Mouse (Mus musculus) retina, postnatal 1 day (tissue): ENCODE results near the gene Cyba.
A peak's percentile ranks its signal among the peaks of the same experiment; 100 is the strongest.

ENCODE experiments used
- DNase-seq: peaks from one replicate; pipeline ENCODE4 v3.0.0-alpha.2; 2012

Gene Cyba

DNA sequence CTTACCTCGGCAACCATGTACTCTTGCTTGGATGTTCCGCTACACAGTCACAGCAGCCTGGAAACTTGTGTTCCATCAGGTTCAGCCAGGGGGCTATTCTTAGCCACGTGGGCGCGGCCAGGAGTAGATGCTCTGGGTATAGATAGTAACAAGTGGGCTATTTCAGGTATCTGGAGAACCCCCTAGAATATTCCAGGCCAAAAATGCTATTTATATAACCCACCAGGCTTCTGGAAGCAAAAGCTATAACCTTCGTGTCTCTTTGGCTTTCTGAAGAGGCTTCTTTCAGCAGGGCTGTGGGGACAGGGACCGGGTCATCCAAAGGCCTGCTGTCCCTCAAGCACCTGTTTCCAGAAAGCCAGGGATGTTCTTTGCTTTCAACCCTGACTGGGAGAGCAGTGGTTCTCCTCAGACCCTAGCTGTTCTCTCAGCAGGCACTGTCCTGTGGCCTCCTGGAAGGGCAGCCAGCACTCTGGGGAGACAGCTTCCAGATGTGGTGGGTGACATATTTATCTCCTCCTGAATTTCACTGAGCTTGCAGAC lies 18.5 kb upstream of the Cyba start:
- no peak for DNase-seq

DNA sequence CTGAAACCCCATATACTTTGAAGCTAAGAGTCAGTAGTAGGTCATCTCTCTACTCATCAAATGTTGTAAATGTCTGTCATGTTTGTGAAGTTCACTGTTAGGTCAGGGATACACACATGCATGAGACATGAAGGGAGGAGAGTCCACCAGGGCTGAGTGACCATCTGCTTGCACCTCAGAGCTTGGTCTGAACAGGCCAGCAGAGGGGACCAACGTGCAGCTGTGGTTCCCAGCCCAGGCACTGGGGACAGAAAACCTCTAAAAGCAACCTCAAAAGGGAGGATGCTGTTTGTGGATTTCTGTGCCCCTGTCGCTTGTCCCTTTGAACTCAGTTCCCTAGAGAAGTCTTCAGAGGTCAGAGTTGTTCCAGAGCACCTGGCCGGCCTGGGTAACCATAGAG lies 12.5 kb upstream of the Cyba start:
- no peak for DNase-seq

DNA sequence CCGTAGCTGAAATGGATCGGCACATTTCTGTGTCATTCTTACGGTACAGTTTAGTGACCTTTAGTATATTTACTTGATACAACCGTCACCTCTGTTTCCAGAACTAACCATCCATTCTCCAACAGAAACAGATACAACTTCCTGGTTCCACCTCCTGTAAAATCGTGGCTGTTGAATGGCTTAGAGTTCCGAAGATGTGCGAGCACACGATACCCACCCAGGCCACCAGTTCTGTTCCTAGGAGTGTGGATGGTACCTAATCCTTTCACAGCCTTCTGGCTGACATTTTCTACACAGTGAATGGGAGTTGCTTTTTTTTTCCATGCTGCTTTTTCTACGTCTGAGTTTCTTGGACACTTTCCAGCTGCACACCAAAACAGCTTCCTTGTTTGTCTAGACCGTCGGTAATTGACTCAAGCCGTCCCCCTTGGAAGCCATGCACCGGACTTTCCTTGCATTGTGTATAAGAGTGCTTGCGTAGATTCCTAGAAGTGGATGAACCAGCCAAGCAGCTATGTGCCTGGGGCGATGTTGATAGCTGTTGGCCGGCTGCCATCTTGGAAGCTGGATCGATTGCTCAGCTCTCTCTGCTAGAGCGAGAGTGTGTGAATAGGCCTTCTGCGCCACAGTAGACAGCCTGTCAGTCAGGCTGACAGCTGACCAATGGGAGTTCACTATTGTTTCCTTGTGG lies 11.5 kb upstream of the Cyba start:
- DNase-seq: peak; percentile 92

DNA sequence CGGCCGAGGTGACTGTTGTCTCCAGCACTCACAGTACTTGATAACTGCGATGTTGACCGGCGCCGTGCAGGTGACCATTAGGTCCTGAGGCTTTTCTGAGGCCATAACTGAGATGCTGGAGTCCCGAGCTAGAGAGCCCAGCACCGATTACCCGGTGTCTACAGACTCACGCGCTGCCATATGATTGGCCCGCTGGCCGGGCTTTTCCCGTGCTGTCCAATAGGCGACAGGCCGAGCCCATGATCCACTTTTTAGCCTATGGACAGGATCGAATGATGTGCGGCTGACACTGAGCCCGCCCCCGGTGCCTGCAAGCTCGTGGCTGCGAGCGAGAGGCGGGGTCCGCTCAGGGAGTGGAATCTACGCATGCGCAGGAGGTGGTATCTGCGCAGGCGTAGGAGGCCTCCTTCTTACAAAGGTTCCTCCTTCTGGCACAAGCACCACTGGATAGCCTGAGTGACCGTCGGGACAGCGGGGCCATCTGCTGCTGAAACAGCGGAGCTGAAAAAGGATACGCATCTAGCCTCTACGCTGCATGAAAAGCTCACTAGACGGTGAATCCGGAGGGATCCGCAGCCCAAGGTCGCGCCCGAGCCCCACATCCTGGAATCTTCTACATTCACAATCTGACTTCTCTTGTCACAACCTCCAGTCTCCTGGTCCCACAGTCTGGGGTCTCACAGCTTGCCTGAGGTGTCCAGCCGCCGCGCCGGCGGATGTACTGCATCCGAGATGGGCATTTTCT lies 10.7 kb upstream of the Cyba start, which contains the start of gene Mvd:
Gene Mvd, minus strand, starts transcription at position 161 of the 745 bp plus-strand sequence.
- peak; percentile 100 for DNase-seq

DNA sequence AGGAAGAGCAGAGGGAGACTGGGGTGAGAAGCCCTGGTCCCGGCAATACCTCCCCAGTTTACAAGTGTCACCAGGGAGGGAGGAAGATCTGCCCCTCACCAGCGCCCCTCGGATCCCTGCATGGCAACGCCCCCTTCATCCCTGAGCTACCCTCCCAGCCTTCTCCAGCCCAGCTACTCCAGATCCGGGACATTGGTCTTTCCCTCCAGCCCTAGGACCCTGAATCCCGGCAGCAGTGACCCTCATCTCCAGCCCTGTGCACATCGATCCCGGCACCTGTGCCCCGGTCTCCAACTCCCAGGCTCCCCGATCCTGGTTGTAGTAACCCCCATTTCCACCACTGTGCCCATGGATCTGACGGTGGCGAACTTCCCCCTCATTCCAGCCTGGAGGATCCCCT lies 10.1 kb upstream of the Cyba start:
- DNase-seq: no peak

DNA sequence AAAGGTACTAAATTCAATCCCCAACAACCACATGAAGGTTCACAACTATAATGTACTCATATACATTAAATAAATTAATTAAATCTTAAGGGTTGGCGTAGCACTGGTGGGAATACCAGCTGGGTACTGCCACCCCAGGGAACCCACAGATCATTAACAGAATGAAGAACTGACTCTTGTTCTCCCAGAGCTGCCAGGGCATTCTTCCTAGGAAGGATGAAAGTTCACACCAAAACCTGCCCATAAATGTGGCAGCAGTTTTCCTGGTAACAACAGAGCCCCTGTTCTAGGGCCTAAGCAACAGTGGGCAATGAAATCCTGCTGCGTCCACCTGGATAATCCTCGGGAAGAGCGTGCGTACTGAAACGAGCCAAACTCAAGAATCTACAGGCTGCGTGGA lies 9.6 kb upstream of the Cyba start:
- no peak for DNase-seq

DNA sequence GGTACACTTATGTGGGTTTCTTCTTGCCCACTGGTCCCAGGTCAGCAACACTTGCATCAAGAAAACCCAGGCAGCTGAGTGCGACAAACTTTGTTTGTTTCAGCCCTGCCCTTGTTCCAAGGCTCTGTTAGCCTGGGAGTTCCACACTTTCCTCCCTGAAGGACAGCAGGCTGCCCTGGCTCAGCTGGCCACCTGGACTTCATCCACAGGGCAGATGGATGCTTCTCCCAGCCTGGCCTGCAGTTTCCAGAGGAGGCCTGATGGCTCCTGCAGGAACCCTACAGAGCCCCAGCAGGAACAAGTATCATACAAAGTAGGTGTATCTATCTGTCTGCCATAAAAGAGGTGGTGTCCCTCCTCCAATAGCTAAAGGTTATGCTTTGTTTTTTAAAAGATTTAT lies 8.6 kb upstream of the Cyba start:
- no peak for DNase-seq

DNA sequence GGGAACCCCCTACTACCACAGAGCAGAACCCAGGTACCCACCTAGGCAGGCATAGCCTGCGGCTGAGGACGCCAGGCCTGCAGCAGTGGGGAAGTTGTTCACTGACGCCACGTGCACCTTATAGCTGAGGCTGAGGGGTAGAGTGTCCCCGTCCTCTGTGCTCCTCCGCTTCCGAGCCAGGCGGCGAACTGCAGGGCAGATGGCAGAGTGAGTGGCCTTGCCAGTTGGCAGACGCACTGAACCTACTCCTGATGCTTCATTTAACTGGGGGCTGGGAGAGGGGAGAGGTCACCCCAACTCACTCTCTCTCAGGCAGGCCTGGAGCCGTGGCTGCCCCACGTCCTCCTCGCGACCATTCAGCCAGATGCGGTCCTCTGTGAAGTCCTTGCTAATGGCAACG lies 6.6 kb upstream of the Cyba start:
- no peak for DNase-seq

DNA sequence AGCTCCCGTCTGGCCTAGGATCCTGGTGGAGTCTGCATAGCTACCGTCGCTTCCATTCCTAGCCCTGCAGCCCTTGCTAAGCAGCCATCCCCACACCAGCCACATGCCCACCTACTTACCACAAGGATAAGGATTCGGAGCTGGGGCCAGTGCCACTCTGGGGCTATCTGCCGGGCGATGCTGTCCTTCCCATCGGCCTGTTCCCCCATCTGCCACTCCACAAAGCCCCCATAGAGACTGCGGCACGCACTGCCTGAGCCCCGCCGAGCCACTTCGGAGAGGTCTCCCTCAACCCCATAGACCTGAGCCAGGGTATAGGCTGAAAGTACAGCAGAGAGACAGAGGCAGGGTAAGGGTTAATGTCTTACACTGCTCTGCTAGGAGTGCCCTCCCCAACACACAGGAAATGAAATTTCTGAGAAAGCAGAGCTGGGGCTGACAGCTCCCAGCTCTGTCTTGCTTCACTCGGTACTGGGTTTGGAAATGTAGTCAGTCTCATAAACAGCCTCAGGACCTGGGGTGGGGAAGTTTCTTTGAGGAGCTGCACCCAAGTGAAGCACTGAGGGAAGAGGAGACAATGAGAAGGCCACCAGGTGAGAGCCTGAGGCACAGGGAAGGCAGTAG lies 5.1 kb upstream of the Cyba start:
- no peak for DNase-seq

DNA sequence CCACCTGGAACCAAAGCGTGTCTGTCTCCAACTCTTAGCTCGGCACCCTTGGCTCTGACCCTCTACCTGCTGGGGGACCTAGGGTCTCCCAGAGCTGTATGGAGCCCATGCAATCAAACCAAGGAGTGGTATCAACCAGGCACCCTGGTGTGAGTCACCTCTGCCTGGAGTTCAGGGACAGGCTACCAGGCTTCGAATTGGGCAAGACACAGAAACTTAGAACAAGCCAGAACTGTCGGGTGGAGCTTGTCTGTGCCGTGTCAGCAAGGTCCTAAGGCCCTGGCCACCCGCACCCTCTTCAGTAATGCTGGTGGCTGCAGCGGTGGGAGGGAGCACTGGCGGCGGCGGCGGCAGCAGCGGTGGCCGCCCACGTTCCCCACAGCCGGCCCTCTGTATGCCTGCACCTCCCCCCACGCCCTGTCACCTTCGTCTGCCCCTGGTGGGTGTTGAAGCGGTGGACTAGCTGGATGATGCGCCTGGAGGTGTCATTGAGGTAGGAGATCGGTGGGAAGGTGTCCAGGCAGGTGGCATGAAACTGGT lies 3.9 kb upstream of the Cyba start:
- no peak for DNase-seq

DNA sequence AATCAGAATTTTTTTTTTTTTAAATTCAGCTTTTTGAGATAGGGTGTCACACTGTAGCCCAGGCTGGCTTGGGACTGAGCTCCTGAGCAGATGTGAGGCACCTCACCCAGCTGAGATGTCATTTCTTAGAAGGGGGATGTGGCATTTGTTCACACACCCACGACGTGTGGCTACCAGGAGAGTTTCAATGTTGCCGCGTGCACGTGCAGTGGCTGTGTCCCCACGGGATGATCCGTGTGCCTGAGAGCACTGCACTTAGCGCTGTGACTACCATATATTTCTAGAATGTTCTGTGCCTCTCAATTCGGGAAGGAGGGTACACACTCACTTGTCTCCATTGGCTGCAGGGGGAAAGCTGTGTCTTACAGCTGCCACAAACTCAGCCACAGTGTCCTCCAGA lies 3.4 kb upstream of the Cyba start:
- no peak for DNase-seq

DNA sequence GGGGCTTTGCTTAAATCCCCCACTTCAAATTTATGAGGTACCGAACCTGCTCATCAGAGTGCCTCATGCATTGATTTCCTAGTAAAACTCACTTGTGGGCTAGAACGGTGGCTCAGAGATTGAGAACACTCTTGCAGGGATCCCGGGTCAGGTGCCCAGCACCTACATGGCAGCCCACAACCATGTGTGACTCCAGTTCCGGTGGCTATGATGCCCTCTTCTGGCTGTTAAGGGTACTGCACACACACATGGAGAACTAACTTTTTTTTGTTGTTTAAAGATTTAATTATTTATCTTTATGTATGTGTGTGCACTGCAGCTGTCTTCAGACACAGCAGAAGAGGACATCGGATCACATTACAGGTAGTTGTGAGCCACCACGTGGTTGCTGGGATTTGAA lies 2.6 kb upstream of the Cyba start:
- DNase-seq: no peak

DNA sequence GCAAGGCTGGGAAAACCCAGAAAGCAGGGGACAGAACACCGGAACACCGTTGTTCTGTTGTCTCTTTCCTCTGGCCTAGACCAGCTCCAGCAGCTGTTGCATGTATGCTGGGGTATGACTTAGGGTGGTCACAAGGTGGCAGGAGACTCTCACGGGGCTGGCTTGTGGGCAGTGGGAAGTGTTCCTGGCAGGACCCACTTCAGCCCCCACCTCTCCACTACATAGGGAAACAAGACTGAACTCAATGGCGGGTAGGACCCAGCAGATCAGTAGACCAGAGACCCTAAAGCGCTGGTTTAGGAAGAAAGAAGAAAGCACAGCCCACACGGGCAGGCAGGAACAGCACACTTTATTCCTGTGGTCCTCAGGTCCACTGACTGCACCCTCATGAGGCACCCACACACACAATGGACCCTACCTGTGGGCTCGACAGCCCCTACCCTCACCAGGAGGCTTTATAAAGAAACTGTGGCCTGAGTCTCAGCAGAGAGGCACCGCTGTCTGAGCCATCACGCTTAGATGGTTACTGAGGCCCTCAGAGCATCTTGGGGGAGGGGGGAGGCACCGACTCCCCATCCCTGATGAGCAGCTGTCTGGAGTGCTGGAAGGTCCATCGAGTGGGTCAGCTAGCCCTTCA lies 657 bp upstream of the Cyba start:
- DNase-seq: peak; percentile 35

DNA sequence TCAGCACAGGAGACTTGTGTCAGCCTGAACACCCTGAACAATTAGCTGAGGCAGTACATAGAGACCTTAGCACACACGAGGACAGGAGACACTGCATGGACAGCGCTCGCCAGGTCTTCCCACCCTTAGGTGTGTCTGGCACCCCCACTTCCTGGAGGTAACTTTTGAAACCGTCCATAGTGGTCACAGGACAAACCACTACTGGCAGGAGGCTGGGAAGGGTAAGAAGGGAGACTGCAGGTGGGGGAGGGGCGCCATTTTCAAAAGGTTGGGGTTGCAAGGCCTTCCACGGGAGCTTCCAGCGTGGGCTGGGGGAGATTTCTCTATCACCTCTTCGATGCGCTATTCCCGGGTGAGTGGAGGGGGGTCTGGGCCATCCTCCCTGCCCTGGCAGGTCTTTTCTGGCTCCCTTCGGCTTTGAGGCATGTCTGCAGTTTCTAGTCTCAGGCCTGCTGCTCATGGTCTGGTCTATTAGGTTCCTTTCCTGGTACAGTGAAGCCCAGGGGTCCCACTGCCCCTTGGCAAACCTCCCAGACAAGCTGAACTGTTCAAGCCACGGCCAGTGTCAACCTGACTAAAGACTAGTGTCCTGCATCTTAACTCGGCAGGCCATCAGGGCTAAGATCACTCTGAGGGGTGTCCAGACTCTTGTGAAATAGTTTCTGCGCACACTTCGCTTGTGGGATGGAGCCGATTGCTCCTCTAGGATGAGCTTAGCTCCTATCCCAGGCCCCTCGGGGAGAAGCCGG lies 862 bp downstream of the Cyba start:
- DNase-seq: peak; percentile 24

DNA sequence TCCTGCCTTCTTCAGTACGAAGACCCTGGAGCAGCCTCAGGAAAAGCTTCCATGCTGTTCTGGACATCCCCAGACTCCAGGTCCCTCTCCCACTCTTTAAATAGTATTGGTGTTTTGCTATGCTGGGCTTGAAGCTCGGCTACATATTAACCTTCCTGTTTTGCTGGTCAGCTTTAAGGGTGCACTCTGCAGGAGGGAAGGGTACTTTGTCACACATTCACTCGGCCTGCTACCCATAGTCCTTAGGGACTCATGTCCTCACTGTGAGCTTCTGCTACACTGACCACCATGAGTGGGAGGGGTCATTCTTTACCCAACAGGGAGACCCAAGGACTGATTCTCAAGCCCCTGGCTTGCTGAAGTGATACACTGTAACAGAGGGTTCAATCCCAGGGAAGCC lies 2.1 kb downstream of the Cyba start:
- DNase-seq: no peak

DNA sequence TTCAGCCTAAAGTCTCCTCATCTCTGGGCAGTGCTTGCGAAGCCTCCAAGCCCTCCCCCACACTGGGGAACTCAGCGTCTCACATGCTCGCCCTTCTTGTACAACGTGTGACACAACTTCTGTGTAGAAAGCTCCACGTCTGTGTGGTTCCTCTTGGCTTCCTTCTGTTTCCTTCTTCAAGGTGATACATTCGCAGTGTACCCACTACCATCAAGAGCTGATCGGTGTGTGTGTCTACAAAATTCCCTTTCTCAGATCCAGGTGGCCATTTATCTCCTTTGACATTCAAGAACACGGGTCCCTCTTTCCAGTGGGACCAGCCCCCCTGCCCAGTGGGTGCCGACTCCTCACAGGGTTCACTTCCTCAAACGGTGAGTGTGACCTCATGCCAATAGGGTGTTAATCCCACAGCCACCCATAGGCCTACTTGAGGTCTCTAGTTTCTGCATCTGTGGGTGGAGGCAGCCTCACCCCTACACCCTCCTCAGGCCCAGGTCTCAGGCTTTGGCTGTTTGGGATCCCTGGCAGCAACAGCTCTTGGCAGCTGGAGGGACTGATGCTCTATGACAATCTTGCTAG lies 2.6 kb downstream of the Cyba start:
- DNase-seq: no peak

DNA sequence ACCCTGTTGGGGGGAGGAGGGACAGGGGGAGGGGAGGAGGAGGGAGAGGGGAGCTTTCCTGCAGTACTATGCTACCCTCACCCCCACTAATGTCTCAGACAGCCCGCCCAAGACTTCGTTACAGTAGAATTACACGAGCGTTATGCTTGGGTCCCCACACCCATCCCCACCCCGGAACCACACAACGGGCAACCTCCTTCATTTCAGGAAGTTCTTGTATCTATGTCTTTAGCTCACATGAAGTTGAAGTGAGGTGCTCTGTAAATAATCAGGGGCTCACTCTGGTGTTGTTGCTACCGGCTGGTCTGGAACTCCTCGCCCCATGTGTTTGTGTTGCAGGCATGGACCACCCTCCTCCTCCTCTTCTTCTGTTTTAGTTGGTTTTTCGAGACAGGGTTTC lies 4.6 kb downstream of the Cyba start:
- DNase-seq: no peak

DNA sequence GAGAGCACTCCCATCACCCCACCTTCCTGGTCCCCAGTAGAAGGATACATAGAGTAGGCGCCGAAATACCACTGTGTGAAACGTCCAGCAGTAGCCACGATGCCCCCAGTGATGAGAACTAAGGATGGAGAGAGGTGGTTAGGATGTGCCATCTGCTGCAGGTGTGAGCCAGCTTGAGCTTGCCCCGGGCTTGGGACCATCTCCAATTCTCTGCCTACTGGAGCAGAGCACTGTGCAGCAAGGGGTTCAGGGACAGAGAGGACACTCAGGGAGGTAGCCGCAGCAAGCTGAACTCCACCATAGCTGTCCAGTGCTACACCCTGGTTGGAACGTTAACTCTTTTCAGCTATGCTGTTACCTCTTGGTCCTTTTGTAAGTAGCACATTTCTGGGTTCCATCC lies 5.1 kb downstream of the Cyba start:
- DNase-seq: no peak

DNA sequence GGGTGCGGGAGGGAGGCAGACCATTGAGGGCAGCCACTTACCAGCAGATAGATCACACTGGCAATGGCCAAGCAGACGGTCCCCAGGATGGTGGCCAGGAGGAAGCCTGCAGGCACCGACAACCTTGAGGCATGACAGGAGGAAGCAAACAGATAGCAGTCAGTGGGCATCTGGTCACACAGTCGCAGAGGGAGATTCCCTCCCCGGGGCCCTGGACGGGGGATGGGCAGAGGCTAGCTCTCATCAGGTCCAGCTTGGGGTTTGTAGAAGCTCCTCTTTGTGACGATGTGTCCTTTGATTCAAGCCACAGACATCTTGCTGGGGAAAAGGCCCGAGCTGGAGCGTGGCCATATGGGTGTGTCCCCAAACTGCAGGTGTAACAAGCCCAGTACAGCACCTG lies 6.6 kb downstream of the Cyba start:
- no peak for DNase-seq

DNA sequence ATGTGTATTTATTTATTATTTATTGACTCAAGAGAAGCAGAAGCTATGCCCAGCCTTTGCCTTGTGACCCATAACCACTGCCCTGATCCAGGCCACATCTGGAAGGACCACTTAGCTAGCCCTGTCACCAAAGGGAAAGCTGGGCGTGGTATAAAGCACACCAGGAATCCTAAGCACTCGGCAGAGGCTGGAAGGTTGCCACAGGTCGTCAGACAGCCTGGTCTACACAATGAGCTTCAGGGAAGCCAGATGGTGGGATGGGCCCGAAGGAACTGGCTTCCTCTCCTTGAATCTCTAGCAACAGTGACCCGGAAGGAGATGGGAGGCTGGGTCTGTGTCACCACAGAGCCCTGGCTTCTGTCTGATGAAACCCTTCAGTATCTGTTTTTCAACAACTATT lies 9.1 kb downstream of the Cyba start:
- DNase-seq: no peak

DNA sequence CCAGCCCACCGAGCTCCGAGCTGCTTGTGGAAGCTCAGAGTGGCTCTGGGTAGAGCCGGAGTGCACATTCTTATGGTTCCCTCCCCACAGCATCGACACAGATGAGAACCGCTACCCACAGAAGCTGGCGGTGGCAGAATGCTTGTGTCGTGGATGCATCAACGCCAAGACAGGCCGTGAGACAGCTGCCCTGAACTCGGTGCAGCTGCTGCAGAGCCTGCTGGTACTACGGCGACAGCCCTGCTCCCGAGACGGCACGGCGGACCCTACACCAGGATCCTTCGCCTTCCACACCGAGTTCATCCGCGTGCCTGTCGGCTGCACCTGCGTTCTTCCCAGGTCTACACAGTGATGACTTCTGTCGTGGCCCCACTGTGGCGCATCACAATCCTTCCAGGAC lies 9.5 kb downstream of the Cyba start:
- no peak for DNase-seq
